Mouse (Mus musculus): ENCODE data around the gene Vgll4. TPM values are rescaled to one million over a fixed set of nuclear protein-coding genes. Genes with fewer than 3 reads are reported as not detected.

The Vgll4 gene
- polyA plus RNA-seq, 1 experiment, result 36.1 TPM

DNA sequence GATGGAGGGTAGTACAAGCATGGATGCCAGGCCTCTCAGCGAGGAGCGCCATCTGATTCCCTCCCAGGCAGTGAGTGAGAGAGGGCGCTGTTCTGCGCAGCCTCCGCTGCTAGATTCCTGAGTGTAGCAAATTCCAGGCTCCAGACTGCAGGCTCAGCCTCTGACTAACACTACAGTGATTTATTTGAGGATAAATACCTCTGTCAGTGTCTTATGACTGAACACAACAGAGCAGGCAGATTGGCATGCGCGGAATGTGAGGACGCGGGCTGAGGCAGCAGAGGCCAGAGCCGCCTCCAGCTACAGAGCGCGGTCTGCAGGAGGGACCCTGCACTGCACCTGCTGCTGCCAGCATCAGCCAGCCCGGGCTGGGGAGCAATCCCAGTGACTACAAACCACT, 80.9 kb downstream of the Vgll4 start:
- Histone ChIP-seq H3K36me3 (ENCODE audit: control insufficient read depth, insufficient read depth, low read length) (peaks cover 8% of the 10 kb centered on the region), H3K27me3 (ENCODE audit: control insufficient read depth, insufficient read depth, low read length) (no peaks in the 10 kb centered on the region), H3K27ac (ENCODE audit: insufficient read depth, low read length) (no peak overlapping the region), H3K4me3 (ENCODE audit: extremely low read depth, insufficient read depth, insufficient read length) (no peak overlapping the region), H3K4me1 (ENCODE audit: control insufficient read depth, insufficient read depth, insufficient read length) (peaks cover 30% of the 10 kb centered on the region; the same call in 1 of the 2 replicates)
- DNase-seq (ENCODE audit: low read depth in 1 of 2, low spot score in 2 of 2), result no peak
- WGBS, result 92% methylated on average over 13 of the region's 13 CpGs
- TF ChIP-seq CTCF (IDR thresholded peaks at IDR 0.05; ENCODE audit: extremely low read depth, insufficient read depth, insufficient read length, insufficient replicate concordance) (no peak), POLR2A (IDR thresholded peaks at IDR 0.05; ENCODE audit: low read depth, low read length) (no peak)

DNA sequence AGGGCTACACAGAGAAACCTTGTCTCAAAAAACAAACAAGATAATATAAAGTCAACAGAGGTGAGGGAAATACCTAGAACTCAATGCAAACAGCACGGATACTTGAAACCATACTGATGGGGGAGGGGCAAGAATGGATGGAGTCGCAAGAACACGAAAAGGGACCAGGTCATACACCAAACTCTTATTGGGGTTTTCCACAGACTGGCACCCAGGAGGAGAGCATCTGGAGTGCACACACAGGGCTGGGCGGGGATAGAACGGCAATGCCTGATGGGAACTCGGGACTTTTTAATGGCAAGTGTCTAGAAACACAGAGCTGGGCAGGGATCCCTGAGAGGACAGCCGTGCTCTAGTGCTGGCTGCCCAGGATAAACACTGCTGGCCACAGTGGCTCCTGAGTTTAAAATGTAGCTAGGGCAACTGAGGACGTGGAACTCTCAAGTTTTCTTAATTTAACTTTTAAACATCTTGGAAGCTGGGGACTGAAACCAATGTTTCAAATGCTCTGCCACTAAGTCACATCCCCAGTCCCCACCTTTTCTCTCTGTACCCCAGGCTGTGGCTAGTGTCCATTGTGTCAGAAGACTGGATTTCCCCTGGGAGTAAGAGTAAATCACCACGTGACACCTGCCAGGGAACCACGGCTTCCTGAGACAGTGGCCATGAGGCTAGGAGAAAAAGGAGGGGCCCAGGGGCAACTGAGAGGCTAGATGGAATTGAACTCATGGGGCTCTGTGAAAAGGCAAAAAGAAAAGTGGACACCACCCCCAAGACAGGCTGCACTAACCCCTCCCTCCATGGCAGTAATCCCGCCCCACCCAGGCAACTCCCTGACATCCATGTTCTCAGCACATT, 83.1 kb downstream of the Vgll4 start:
- 77% methylated on average over 11 of the region's 11 CpGs for WGBS
- peaks cover 10% of the 10 kb centered on the region; the same call in 1 of the 2 replicates for H3K4me1 ChIP-seq (ENCODE audit: control insufficient read depth, insufficient read depth, insufficient read length)

DNA sequence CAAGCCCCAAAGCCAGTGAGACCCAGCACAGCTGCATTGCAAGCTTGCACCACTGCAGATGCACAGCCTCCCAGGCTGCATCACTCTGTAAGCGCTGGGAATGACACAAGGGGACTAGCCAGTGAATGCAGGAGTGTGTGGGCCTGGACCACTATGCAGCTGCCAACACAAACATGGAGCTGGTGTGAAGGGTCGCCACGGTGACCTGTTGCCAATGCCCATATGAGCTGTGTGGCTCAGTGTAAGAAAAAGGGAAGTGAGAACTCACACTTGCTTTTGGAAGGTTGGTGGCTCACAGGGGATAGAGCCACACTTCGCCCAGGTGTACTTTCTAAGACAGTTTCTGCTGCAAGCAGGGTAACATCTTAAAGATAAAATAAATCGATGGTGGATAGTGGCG, 83.8 kb downstream of the Vgll4 start:
- 0 out of 2 replicates have a peak overlapping the region, but pooled peaks have one; percentile 28 for H3K27ac ChIP-seq (ENCODE audit: insufficient read depth, low read length)
- peaks cover 8% of the 10 kb centered on the region; the same call in 1 of the 2 replicates for H3K4me1 ChIP-seq (ENCODE audit: control insufficient read depth, insufficient read depth, insufficient read length)
- H3K36me3 ChIP-seq (ENCODE audit: control insufficient read depth, insufficient read depth, low read length), result peaks cover 8% of the 10 kb centered on the region
- TF ChIP-seq CTCF (IDR thresholded peaks at IDR 0.05; ENCODE audit: extremely low read depth, insufficient read depth, insufficient read length, insufficient replicate concordance) (no peak), POLR2A (IDR thresholded peaks at IDR 0.05; ENCODE audit: low read depth, low read length) (no peak)
- 49% methylated on average over 6 of the region's 6 CpGs for WGBS
- H3K27me3 ChIP-seq (ENCODE audit: control insufficient read depth, insufficient read depth, low read length), result no peaks in the 10 kb centered on the region
- no peak for DNase-seq (ENCODE audit: low read depth in 1 of 2, low spot score in 2 of 2)
- H3K4me3 ChIP-seq (ENCODE audit: extremely low read depth, insufficient read depth, insufficient read length), result no peak overlapping the region

More for the DNA sequence above, 83.1 kb downstream of the Vgll4 start:
- no peaks in the 10 kb centered on the region for H3K27me3 ChIP-seq (ENCODE audit: control insufficient read depth, insufficient read depth, low read length)
- no peak overlapping the region for H3K4me3 ChIP-seq (ENCODE audit: extremely low read depth, insufficient read depth, insufficient read length)
- peak overlapping the region; percentile 29; the same call in 1 of the 2 replicates for H3K27ac ChIP-seq (ENCODE audit: insufficient read depth, low read length)
- peaks cover 8% of the 10 kb centered on the region for H3K36me3 ChIP-seq (ENCODE audit: control insufficient read depth, insufficient read depth, low read length)
- no peak for TF ChIP-seq POLR2A (IDR thresholded peaks at IDR 0.05; ENCODE audit: low read depth, low read length)
- no peak for DNase-seq (ENCODE audit: low read depth in 1 of 2, low spot score in 2 of 2)

DNA sequence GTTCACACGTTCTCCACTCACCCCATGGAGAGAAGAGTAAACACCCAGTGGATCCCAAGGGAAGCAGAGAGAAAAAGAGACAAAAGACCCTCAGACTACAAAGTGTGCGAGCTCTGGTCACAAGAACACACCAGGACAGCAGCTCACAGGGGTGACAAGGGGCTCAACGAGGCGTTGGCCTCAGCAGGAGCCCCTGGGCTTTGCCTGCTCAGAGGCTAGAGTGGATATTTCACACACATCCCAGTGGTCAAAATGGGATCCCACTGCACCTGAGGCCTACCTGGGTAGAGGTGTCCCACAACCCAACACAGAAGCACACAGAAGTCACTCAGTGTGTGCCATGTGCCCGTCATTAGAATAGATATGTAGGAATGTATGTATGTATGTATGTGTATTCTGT, 84.7 kb downstream of the Vgll4 start:
- TF ChIP-seq POLR2A (IDR thresholded peaks at IDR 0.05; ENCODE audit: low read depth, low read length) (no peak), CTCF (IDR thresholded peaks at IDR 0.05; ENCODE audit: extremely low read depth, insufficient read depth, insufficient read length, insufficient replicate concordance) (no peak)
- Histone ChIP-seq H3K36me3 (ENCODE audit: control insufficient read depth, insufficient read depth, low read length) (peaks cover 8% of the 10 kb centered on the region), H3K4me3 (ENCODE audit: extremely low read depth, insufficient read depth, insufficient read length) (no peak overlapping the region), H3K27ac (ENCODE audit: insufficient read depth, low read length) (no peak overlapping the region), H3K4me1 (ENCODE audit: control insufficient read depth, insufficient read depth, insufficient read length) (peaks cover 8% of the 10 kb centered on the region; the same call in 1 of the 2 replicates), H3K27me3 (ENCODE audit: control insufficient read depth, insufficient read depth, low read length) (no peaks in the 10 kb centered on the region)
- WGBS, result 92% methylated on average over 5 of the region's 5 CpGs
- no peak for DNase-seq (ENCODE audit: low read depth in 1 of 2, low spot score in 2 of 2)

DNA sequence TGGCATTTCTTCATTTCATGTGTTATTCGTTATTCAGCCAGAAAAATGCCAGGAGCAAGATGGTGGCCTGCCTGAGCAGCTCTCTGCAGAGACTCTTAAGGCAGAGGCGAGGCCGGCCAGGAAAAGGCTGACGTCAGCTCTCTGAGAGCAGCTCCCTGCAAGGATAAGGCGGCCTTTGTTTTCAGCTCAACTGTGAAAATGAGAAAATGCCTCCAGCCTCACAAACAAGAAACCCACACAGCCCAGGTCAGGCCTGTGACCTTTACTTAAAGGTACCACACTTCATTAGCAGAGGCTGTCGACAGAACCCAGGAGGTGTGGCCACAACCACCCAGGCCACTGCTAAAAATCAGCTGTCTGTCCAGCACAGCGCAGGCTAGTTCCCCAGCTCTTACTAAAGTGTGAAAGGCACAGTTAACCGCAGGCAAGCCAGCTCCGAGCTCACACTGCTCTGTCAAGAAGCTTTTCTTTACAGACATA, 86.5 kb downstream of the Vgll4 start:
- H3K36me3 ChIP-seq (ENCODE audit: control insufficient read depth, insufficient read depth, low read length), result peaks cover 3% of the 10 kb centered on the region
- no peak overlapping the region for H3K4me3 ChIP-seq (ENCODE audit: extremely low read depth, insufficient read depth, insufficient read length)
- TF ChIP-seq CTCF (IDR thresholded peaks at IDR 0.05; ENCODE audit: extremely low read depth, insufficient read depth, insufficient read length, insufficient replicate concordance) (no peak), POLR2A (IDR thresholded peaks at IDR 0.05; ENCODE audit: low read depth, low read length) (no peak)
- H3K27ac ChIP-seq (ENCODE audit: insufficient read depth, low read length), result peak overlapping the region; percentile 45; the same call in 1 of the 2 replicates
- 47% methylated on average over 9 of the region's 9 CpGs for WGBS
- no peaks in the 10 kb centered on the region for H3K27me3 ChIP-seq (ENCODE audit: control insufficient read depth, insufficient read depth, low read length)
- peaks cover 8% of the 10 kb centered on the region; the same call in 1 of the 2 replicates for H3K4me1 ChIP-seq (ENCODE audit: control insufficient read depth, insufficient read depth, insufficient read length)
- no peak for DNase-seq (ENCODE audit: low read depth in 1 of 2, low spot score in 2 of 2)

DNA sequence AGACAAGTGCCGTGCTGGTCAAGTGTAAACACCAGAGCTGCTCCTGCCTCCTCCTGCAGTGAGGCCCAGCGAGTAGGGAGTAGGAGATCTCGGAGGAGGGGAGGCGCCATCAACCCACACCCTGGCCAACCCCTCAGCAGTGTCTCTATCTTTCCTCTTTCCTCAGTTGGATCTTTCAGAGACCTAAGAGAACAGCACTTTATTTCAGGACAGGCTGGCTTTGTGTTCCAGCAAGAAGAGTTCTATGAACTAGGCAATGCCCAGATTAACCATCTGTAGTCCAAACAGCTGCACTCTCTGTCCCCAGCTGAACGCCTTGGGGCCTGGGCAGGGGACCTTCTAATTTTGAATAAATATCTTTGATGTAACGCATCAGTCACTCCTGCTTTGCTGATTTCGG, 87.1 kb downstream of the Vgll4 start:
- TF ChIP-seq POLR2A (IDR thresholded peaks at IDR 0.05; ENCODE audit: low read depth, low read length), result no peak
- Histone ChIP-seq H3K4me3 (ENCODE audit: extremely low read depth, insufficient read depth, insufficient read length) (no peak overlapping the region), H3K4me1 (ENCODE audit: control insufficient read depth, insufficient read depth, insufficient read length) (peaks cover 12% of the 10 kb centered on the region; the same call in 1 of the 2 replicates), H3K27me3 (ENCODE audit: control insufficient read depth, insufficient read depth, low read length) (no peaks in the 10 kb centered on the region), H3K27ac (ENCODE audit: insufficient read depth, low read length) (0 out of 2 replicates have a peak overlapping the region, but pooled peaks have one; percentile 14), H3K36me3 (ENCODE audit: control insufficient read depth, insufficient read depth, low read length) (no peaks in the 10 kb centered on the region)
- no peak for DNase-seq (ENCODE audit: low read depth in 1 of 2, low spot score in 2 of 2)
- 71% methylated on average over 7 of the region's 7 CpGs for WGBS

DNA sequence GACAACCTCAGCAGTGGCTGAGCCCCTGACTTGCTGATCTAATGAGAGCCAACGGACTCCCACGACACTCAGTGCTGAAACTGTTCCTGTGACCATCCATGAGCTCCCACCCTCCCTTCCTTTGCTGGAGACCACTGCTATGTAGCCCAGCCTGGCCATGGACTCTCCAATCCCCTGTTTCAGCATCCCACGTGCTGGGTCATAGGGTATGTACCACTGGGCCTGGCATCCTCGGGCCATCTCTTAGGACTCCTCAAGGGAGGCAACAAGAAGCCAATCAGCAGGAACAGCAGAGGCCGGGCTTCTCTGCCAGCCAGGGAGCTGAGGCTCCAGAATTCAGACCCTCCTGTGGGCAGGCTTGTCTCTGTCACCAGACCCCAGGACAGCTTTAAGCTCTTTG, 87.6 kb downstream of the Vgll4 start:
- no peaks in the 10 kb centered on the region for H3K27me3 ChIP-seq (ENCODE audit: control insufficient read depth, insufficient read depth, low read length)
- H3K27ac ChIP-seq (ENCODE audit: insufficient read depth, low read length), result no peak overlapping the region
- peaks cover 14% of the 10 kb centered on the region; the same call in 1 of the 2 replicates for H3K4me1 ChIP-seq (ENCODE audit: control insufficient read depth, insufficient read depth, insufficient read length)
- no peak overlapping the region for H3K4me3 ChIP-seq (ENCODE audit: extremely low read depth, insufficient read depth, insufficient read length)
- H3K36me3 ChIP-seq (ENCODE audit: control insufficient read depth, insufficient read depth, low read length), result no peaks in the 10 kb centered on the region
- no peak for TF ChIP-seq POLR2A (IDR thresholded peaks at IDR 0.05; ENCODE audit: low read depth, low read length)
- TF ChIP-seq CTCF (IDR thresholded peaks at IDR 0.05; ENCODE audit: extremely low read depth, insufficient read depth, insufficient read length, insufficient replicate concordance), result no peak
- WGBS, result 82% methylated on average over 5 of the region's 5 CpGs
- no peak for DNase-seq (ENCODE audit: low read depth in 1 of 2, low spot score in 2 of 2)
